Mouse (Mus musculus): Measurements from ENCODE around the gene Serpina1f. TPM values are rescaled to one million over a fixed set of nuclear protein-coding genes. Genes with fewer than 3 reads are reported as not detected.

Serpina1f gene
- polyA plus RNA-seq, 1 experiment from 2014 or later, result not detected

- Histone ChIP-seq H3K9me3 (ENCODE audit: control insufficient read depth, low read length) (no peaks in the 10 kb centered on the region), H3K9ac (ENCODE audit: low read length) (no peak overlapping the region), H3K27ac (replicated peaks; ENCODE audit: low read depth, low read length) (no peak overlapping the region), H3K4me3 (ENCODE audit: low read depth, low read length) (no peak overlapping the region), H3K4me1 (ENCODE audit: control insufficient read depth, insufficient read depth, low read length) (no peaks in the 10 kb centered on the region), H3K27me3 (ENCODE audit: control insufficient read depth, insufficient read depth, low read length) (no peaks in the 10 kb centered on the region), H3K36me3 (ENCODE audit: control insufficient read depth, insufficient read depth, low read length) (no peaks in the 10 kb centered on the region), H3K4me2 (ENCODE audit: low read depth, severe bottlenecking) (no peak overlapping the region)
- ATAC-seq (ENCODE audit: insufficient number of reproducible peaks, low FRiP score, low TSS enrichment, low read depth), result no peak
- WGBS, result 85% methylated on average over 10 of the region's 10 CpGs
- no peak for DNase-seq (ENCODE audit: low spot score)
Observed at GRCm38 (mm10) chr12:103657991-103658390, 37.3 kb downstream of the Serpina1f start.

GRCm38 (mm10) chr12:103656848-103657626 is 38.3 kb downstream of the Serpina1f start, which contains the start of gene Serpina6:
Serpina6 (minus strand) TSS chr12:103657212.
- Histone ChIP-seq H3K36me3 (ENCODE audit: control insufficient read depth, insufficient read depth, low read length) (no peaks in the 10 kb centered on the region), H3K4me1 (ENCODE audit: control insufficient read depth, insufficient read depth, low read length) (no peaks in the 10 kb centered on the region), H3K9ac (ENCODE audit: low read length) (no peak within 1 kb of the TSS), H3K4me3 (ENCODE audit: low read depth, low read length) (no peak within 1 kb of the TSS), H3K4me2 (ENCODE audit: low read depth, severe bottlenecking) (no peak within 1 kb of the TSS), H3K9me3 (ENCODE audit: control insufficient read depth, low read length) (no peaks in the 10 kb centered on the region), H3K27me3 (ENCODE audit: control insufficient read depth, insufficient read depth, low read length) (no peaks in the 10 kb centered on the region), H3K27ac (replicated peaks; ENCODE audit: low read depth, low read length) (no peak within 1 kb of the TSS)
- DNase-seq (ENCODE audit: low spot score) (no peak), ATAC-seq (ENCODE audit: insufficient number of reproducible peaks, low FRiP score, low TSS enrichment, low read depth) (no peak)
- WGBS, result 83% methylated on average over 9 of the region's 9 CpGs

GRCm38 (mm10) chr12:103655123-103656044 is 39.9 kb downstream of the Serpina1f start:
- 91% methylated on average over 7 of the region's 7 CpGs for WGBS
- no peaks in the 10 kb centered on the region for H3K36me3 ChIP-seq (ENCODE audit: control insufficient read depth, insufficient read depth, low read length)
- DNase-seq (ENCODE audit: low spot score), result no peak
- no peak overlapping the region for H3K9ac ChIP-seq (ENCODE audit: low read length)
- no peak overlapping the region for H3K4me3 ChIP-seq (ENCODE audit: low read depth, low read length)
- ATAC-seq (ENCODE audit: insufficient number of reproducible peaks, low FRiP score, low TSS enrichment, low read depth), result no peak
- no peaks in the 10 kb centered on the region for H3K4me1 ChIP-seq (ENCODE audit: control insufficient read depth, insufficient read depth, low read length)
- no peaks in the 10 kb centered on the region for H3K9me3 ChIP-seq (ENCODE audit: control insufficient read depth, low read length)
- no peaks in the 10 kb centered on the region for H3K27me3 ChIP-seq (ENCODE audit: control insufficient read depth, insufficient read depth, low read length)
- no peak overlapping the region for H3K4me2 ChIP-seq (ENCODE audit: low read depth, severe bottlenecking)
- H3K27ac ChIP-seq (replicated peaks; ENCODE audit: low read depth, low read length), result no peak overlapping the region

GRCm38 (mm10) chr12:103653836-103654235 is 41.5 kb downstream of the Serpina1f start:
- Histone ChIP-seq H3K27ac (replicated peaks; ENCODE audit: low read depth, low read length) (no peak overlapping the region), H3K9me3 (ENCODE audit: control insufficient read depth, low read length) (no peaks in the 10 kb centered on the region), H3K4me1 (ENCODE audit: control insufficient read depth, insufficient read depth, low read length) (no peaks in the 10 kb centered on the region), H3K4me2 (ENCODE audit: low read depth, severe bottlenecking) (no peak overlapping the region), H3K9ac (ENCODE audit: low read length) (no peak overlapping the region), H3K36me3 (ENCODE audit: control insufficient read depth, insufficient read depth, low read length) (no peaks in the 10 kb centered on the region), H3K4me3 (ENCODE audit: low read depth, low read length) (no peak overlapping the region), H3K27me3 (ENCODE audit: control insufficient read depth, insufficient read depth, low read length) (no peaks in the 10 kb centered on the region)
- ATAC-seq (ENCODE audit: insufficient number of reproducible peaks, low FRiP score, low TSS enrichment, low read depth) (no peak), DNase-seq (ENCODE audit: low spot score) (no peak)
- WGBS, result 98% methylated on average over 2 of the region's 2 CpGs

GRCm38 (mm10) chr12:103646314-103646713 is 49.0 kb downstream of the Serpina1f start:
- H3K4me3 ChIP-seq (ENCODE audit: low read depth, low read length), result no peak overlapping the region
- H3K4me1 ChIP-seq (ENCODE audit: control insufficient read depth, insufficient read depth, low read length), result no peaks in the 10 kb centered on the region
- H3K27ac ChIP-seq (replicated peaks; ENCODE audit: low read depth, low read length), result no peak overlapping the region
- H3K36me3 ChIP-seq (ENCODE audit: control insufficient read depth, insufficient read depth, low read length), result no peaks in the 10 kb centered on the region
- WGBS, result 78% methylated on average over 2 of the region's 2 CpGs
- H3K4me2 ChIP-seq (ENCODE audit: low read depth, severe bottlenecking), result no peak overlapping the region
- ATAC-seq (ENCODE audit: insufficient number of reproducible peaks, low FRiP score, low TSS enrichment, low read depth) (no peak), DNase-seq (ENCODE audit: low spot score) (no peak)
- no peaks in the 10 kb centered on the region for H3K9me3 ChIP-seq (ENCODE audit: control insufficient read depth, low read length)
- H3K27me3 ChIP-seq (ENCODE audit: control insufficient read depth, insufficient read depth, low read length), result no peaks in the 10 kb centered on the region
- H3K9ac ChIP-seq (ENCODE audit: low read length), result no peak overlapping the region

- H3K27me3 ChIP-seq (ENCODE audit: control insufficient read depth, insufficient read depth, low read length), result no peaks in the 10 kb centered on the region
- no peaks in the 10 kb centered on the region for H3K9me3 ChIP-seq (ENCODE audit: control insufficient read depth, low read length)
- no peak overlapping the region for H3K27ac ChIP-seq (replicated peaks; ENCODE audit: low read depth, low read length)
- H3K9ac ChIP-seq (ENCODE audit: low read length), result no peak overlapping the region
- WGBS, result 49% methylated on average over 5 of the region's 5 CpGs
- no peaks in the 10 kb centered on the region for H3K4me1 ChIP-seq (ENCODE audit: control insufficient read depth, insufficient read depth, low read length)
- H3K4me2 ChIP-seq (ENCODE audit: low read depth, severe bottlenecking), result no peak overlapping the region
- no peak for DNase-seq (ENCODE audit: low spot score)
- no peaks in the 10 kb centered on the region for H3K36me3 ChIP-seq (ENCODE audit: control insufficient read depth, insufficient read depth, low read length)
- ATAC-seq (ENCODE audit: insufficient number of reproducible peaks, low FRiP score, low TSS enrichment, low read depth), result no peak
- H3K4me3 ChIP-seq (ENCODE audit: low read depth, low read length), result no peak overlapping the region
Observed at GRCm38 (mm10) chr12:103644601-103645000, 50.7 kb downstream of the Serpina1f start.

GRCm38 (mm10) chr12:103643818-103644217 is 51.5 kb downstream of the Serpina1f start:
- Histone ChIP-seq H3K4me2 (ENCODE audit: low read depth, severe bottlenecking) (no peak overlapping the region), H3K4me3 (ENCODE audit: low read depth, low read length) (no peak overlapping the region), H3K27me3 (ENCODE audit: control insufficient read depth, insufficient read depth, low read length) (no peaks in the 10 kb centered on the region), H3K36me3 (ENCODE audit: control insufficient read depth, insufficient read depth, low read length) (no peaks in the 10 kb centered on the region), H3K27ac (replicated peaks; ENCODE audit: low read depth, low read length) (no peak overlapping the region), H3K4me1 (ENCODE audit: control insufficient read depth, insufficient read depth, low read length) (no peaks in the 10 kb centered on the region), H3K9ac (ENCODE audit: low read length) (no peak overlapping the region), H3K9me3 (ENCODE audit: control insufficient read depth, low read length) (no peaks in the 10 kb centered on the region)
- no peak for DNase-seq (ENCODE audit: low spot score)
- no peak for ATAC-seq (ENCODE audit: insufficient number of reproducible peaks, low FRiP score, low TSS enrichment, low read depth)
- 82% methylated on average over 3 of the region's 3 CpGs for WGBS

GRCm38 (mm10) chr12:103643336-103643735 is 52.0 kb downstream of the Serpina1f start:
- no peaks in the 10 kb centered on the region for H3K9me3 ChIP-seq (ENCODE audit: control insufficient read depth, low read length)
- ATAC-seq (ENCODE audit: insufficient number of reproducible peaks, low FRiP score, low TSS enrichment, low read depth) (no peak), DNase-seq (ENCODE audit: low spot score) (peak; percentile 90)
- no peak overlapping the region for H3K27ac ChIP-seq (replicated peaks; ENCODE audit: low read depth, low read length)
- H3K4me2 ChIP-seq (ENCODE audit: low read depth, severe bottlenecking), result no peak overlapping the region
- no peak overlapping the region for H3K9ac ChIP-seq (ENCODE audit: low read length)
- H3K4me3 ChIP-seq (ENCODE audit: low read depth, low read length), result no peak overlapping the region
- H3K4me1 ChIP-seq (ENCODE audit: control insufficient read depth, insufficient read depth, low read length), result no peaks in the 10 kb centered on the region
- H3K27me3 ChIP-seq (ENCODE audit: control insufficient read depth, insufficient read depth, low read length), result no peaks in the 10 kb centered on the region
- 0% methylated on average over 2 of the region's 2 CpGs for WGBS
- H3K36me3 ChIP-seq (ENCODE audit: control insufficient read depth, insufficient read depth, low read length), result no peaks in the 10 kb centered on the region
